Mouse (Mus musculus) lung, postnatal 0 days (tissue): ENCODE measurements at regions not wholly inside any gene's neighbourhood (a gene's known extent, or its start where the extent isn't known, plus 50 kb on each side); places are given as distances from the start of the nearest gene placed in this dataset.

Experiments used
- ATAC-seq: fragments of 200-750 bp; cut with Nextera tagmentation; 2 replicates; pipeline ENCODE4 v1.8.0; 2017; ENCODE audit warnings: moderate library complexity
- DNase-seq: peaks from one replicate; pipeline ENCODE4 v3.0.0-alpha.2; 2016; ENCODE audit warnings: low spot score
- H3K27ac ChIP-seq: fragments of 300-500 bp; sonication (generic); 2 replicates; pipeline ENCODE4 v1.5.1; 2014; ENCODE audit warnings: antibody characterized with exemption, mild to moderate bottlenecking, low read length, mixed read lengths
- H3K27me3 ChIP-seq: fragments of 300-500 bp; sonication (generic); replicated peaks from 2 replicates; pipeline ENCODE4 v1.6.1; 2014; ENCODE audit warnings: low read length, mixed read lengths; ENCODE audit not compliant: insufficient read depth
- H3K36me3 ChIP-seq: fragments of 300-500 bp; sonication (generic); 2 replicates; pipeline ENCODE4 v1.6.1; 2014; ENCODE audit warnings: low read length, mixed read lengths; ENCODE audit not compliant: insufficient read depth
- H3K4me1 ChIP-seq: fragments of 300-500 bp; sonication (generic); 2 replicates; pipeline ENCODE4 v1.6.1; 2014; ENCODE audit warnings: antibody characterized with exemption, low read depth, low read length, mixed read lengths; ENCODE audit not compliant: insufficient read depth
- H3K4me2 ChIP-seq: fragments of 300-500 bp; sonication (generic); replicated peaks from 2 replicates; pipeline ENCODE4 v1.6.1; 2014; ENCODE audit warnings: low read depth, mild to moderate bottlenecking, low read length, moderate library complexity, mixed read lengths
- H3K4me3 ChIP-seq: fragments of 300-500 bp; sonication (generic); 2 replicates; pipeline ENCODE4 v1.5.1; 2014; ENCODE audit warnings: low read depth, low read length
- H3K9ac ChIP-seq: fragments of 300-500 bp; sonication (generic); replicated peaks from 2 replicates; pipeline ENCODE4 v1.6.1; 2014; ENCODE audit warnings: low read depth, mild to moderate bottlenecking
- H3K9me3 ChIP-seq: fragments of 300-500 bp; sonication (generic); 2 replicates; pipeline ENCODE4 v1.6.1; 2016; ENCODE audit warnings: low read length, mixed read lengths
- CTCF ChIP-seq: IDR thresholded peaks from 2 replicates; pipeline ENCODE4 v1.5.1; 2016; ENCODE audit warnings: antibody characterized with exemption, mild to moderate bottlenecking
- EP300 ChIP-seq: IDR thresholded peaks from 2 replicates; pipeline ENCODE4 v1.6.1; 2016; ENCODE audit warnings: antibody characterized with exemption, mild to moderate bottlenecking, control low read depth
- WGBS: fragments of 180-500 bp; shearing (Covaris S2); extraction: QIAGEN DNeasy Blood & Tissue Kit; methylation state at CpG from one replicate; pipeline ENCODE4 v1.1.7; 2014; 5-methylcytosine and 5-hydroxymethylcytosine counted together

DNA sequence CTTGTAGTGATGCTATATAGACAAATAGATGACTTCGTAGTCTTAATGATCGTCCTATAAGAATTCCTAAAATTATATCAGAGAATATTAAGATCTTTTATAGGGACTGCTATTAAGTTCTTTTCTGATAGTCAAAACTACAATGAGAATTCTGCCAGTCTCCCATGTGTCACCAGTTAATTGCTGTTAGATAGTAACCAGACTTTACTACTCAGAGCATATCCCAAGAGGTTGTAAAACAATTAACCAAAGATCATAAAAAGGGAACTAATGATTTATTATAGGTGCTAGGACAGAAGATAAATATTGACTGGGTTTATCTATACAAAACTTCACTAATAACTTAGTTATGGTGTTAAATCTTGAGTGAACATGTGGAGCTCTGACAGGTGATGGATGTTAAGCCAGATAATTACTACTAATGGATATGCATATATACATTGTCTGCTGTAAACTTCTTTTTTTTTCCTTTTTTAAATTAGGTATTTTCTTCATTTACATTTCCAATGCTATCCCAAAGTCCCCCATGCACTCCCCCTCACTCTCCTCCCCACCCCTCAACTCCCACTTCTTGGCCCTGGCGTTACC lies 615.5 kb downstream of the Prdm13 start:
- no peak overlapping the region for H3K9ac ChIP-seq
- TF ChIP-seq EP300 (no peak), CTCF (no peak)
- H3K4me3 ChIP-seq, result no peak overlapping the region
- no peaks in the 10 kb centered on the region for H3K27me3 ChIP-seq
- H3K27ac ChIP-seq, result no peak overlapping the region
- no peaks in the 10 kb centered on the region for H3K9me3 ChIP-seq
- no peaks in the 10 kb centered on the region for H3K4me1 ChIP-seq
- H3K36me3 ChIP-seq, result no peaks in the 10 kb centered on the region
- 80% methylated on average over 3 of the region's 3 CpGs for WGBS
- DNase-seq (no peak), ATAC-seq (no peak)
- no peak overlapping the region for H3K4me2 ChIP-seq
